Mouse (Mus musculus): Measurements from ENCODE around the gene Cplx3.

DNA sequence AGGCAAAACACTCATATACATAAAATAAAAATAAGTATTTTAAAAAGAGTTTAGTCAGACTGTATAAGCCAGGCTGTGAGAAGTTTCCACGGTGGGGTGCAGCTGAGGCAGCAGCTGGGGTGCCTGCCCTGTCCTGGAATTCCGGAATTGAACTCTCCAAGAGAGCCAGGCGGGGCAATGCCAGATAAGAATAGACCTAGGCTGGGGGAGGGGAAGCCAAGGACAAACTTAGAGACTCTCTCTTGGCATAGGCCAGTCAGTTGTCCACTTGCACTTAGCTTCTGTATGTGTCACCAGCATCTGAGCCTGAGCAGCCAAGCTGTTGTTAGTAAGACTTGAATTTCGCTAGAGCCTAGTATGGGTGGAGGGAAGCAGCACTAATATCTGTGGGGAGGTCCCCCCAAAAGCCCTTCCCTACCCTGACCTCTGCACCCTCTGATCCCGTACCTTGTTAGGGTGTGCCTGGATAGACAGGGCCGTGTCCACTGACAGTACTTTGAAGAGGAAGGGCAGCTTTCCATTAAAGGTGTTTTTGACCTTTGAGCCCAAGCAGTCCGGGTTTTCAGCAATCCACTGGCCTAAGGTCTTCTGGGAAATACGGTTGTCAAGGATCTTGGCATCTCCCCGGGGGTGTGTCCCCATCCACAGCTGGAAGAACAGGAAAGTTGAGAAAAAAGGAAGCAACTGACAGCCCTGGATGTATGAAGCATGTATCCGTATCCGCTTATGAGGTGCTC is 55.8 kb downstream of the Cplx3 start:
- TF ChIP-seq EP300 (optimal IDR thresholded peaks at IDR 0.05), result no peak
- TF ChIP-seq CTCF (IDR thresholded peaks at IDR 0.05; ENCODE audit: low read depth), result no peak
